In the genomic region with DNA sequence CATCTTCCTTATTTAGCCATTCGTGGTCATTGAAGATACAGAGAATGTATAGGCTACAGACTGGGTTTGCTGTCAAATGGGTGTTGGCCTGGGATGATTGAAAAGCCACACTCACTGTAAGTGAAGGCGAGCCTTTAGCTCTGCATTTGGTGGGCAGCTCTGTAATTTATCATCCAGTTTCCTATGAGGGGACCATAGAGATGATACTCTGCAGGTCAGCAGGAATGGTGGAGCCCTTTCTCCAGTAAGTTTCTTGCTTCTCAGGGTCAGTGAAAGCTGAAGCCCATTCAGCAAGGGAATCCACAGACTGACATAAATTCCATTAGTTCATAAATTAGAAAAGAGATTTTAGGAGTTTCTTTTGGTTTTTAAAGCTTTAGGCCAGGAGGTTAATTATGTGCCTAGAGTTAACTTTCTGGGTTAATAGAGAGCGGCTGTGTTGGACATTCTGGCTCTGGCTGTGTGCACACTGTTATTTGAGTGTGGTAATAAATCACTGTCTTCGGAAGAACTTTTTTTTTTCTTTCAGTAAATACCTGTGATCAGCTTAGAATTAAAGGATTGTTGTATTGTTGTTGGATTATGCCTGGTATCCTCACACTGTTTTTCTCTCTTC, we compare ENCODE assay signal across 19 mouse cellular contexts.
DNase-seq lines count a peak whose midpoint lies in the region; ATAC-seq lines count a peak whose summit lies in the region.
"Had no signal": no experiment of that assay in that cellular context is flagged by ENCODE, and none has a peak within 500 bp of the region (broad histone marks: within the 10 kb centered on the region; RNA-seq: fewer than 3 reads in every experiment).

No protein-coding gene starts in this region.

- peak; percentile 9 for DNase-seq in kidney, adult 9 months
- no peak for DNase-seq in kidney, postnatal 36 days
- peak; percentile 9 for DNase-seq in kidney, postnatal 10 days
- no peak for DNase-seq in kidney, adult 11 months
- DNase-seq in hindlimb bud, embryonic 11.5 days (ENCODE audit: extremely low spot score, low read depth, low spot score), result peak; percentile 52
- DNase-seq in cerebellum, postnatal 25 days, result no peak
- no peak for DNase-seq in urinary bladder, postnatal 14 days (ENCODE audit: low spot score)
- DNase-seq: adrenal gland, postnatal 10 days; cerebellum, adult 8-10 months; cerebellum, postnatal 36 days; gastrocnemius, postnatal 25 days; heart, adult 11 months; layer of hippocampus, adult 9-11 months; lung, postnatal 36 days; right cerebral cortex, postnatal 4 days; thymus, adult 18-20 months; thymus, postnatal 25 days had no signal

- ATAC-seq in activated CD4-positive, CD25-positive, alpha-beta regulatory T cell, adult 4 months, result no peak
- ATAC-seq: forebrain, embryonic 13.5 days had no signal

Comparison
In these comparisons a context has a peak if more than half of its experiments do, and no peak if none do; other contexts are left out.
1. DNase-seq: peak in kidney, adult 9 months (single experiment), kidney, postnatal 10 days (single experiment) and hindlimb bud, embryonic 11.5 days (single experiment); none in kidney, postnatal 36 days (0 of 2), kidney, adult 11 months (single experiment), cerebellum, postnatal 25 days (0 of 2) and urinary bladder, postnatal 14 days (single experiment).